Mouse (Mus musculus) intestine, embryonic 14.5 days (tissue): ENCODE measurements around the gene Lsm5. TPM values are rescaled to one million over a fixed set of nuclear protein-coding genes. Genes with fewer than 3 reads are reported as not detected.
A peak's percentile ranks its signal among the peaks of the same experiment; 100 is the strongest.

Experiments
- ATAC-seq: fragments of 200-750 bp; cut with Nextera tagmentation; replicated peaks from 2 replicates; pipeline ENCODE4 v1.8.0; 2017; ENCODE audit warnings: low read depth, moderate number of reproducible peaks, moderate TSS enrichment, moderate library complexity; ENCODE audit not compliant: low FRiP score, low TSS enrichment
- DNase-seq: peaks from one replicate; pipeline ENCODE4 v3.0.0-alpha.2; 2018; ENCODE audit warnings: low spot score
- H3K27ac ChIP-seq: fragments of 300-500 bp; sonication (generic); 2 replicates; pipeline ENCODE4 v1.5.1; 2014; ENCODE audit warnings: low read depth, mild to moderate bottlenecking, control low read depth
- H3K27me3 ChIP-seq: fragments of 300-500 bp; sonication (generic); replicated peaks from 2 replicates; pipeline ENCODE4 v1.6.1; 2014; ENCODE audit warnings: low read length, control low read depth; ENCODE audit not compliant: control insufficient read depth, insufficient read depth
- H3K36me3 ChIP-seq: fragments of 300-500 bp; sonication (generic); 2 replicates; pipeline ENCODE4 v1.6.1; 2014; ENCODE audit warnings: low read length, control low read depth; ENCODE audit not compliant: control insufficient read depth, insufficient read depth
- H3K4me1 ChIP-seq: fragments of 300-500 bp; sonication (generic); replicated peaks from 2 replicates; pipeline ENCODE4 v1.6.1; 2014; ENCODE audit warnings: low read length, control low read depth, mixed read lengths; ENCODE audit not compliant: control insufficient read depth, insufficient read depth
- H3K4me2 ChIP-seq: fragments of 300-500 bp; sonication (generic); 2 replicates; pipeline ENCODE4 v1.6.1; 2014; ENCODE audit warnings: low read length
- H3K4me3 ChIP-seq: fragments of 300-500 bp; sonication (generic); 2 replicates; pipeline ENCODE4 v1.5.1; 2014; ENCODE audit warnings: low read depth, low read length, control low read depth, mixed read lengths
- H3K9ac ChIP-seq: fragments of 300-500 bp; sonication (generic); 2 replicates; pipeline ENCODE4 v1.6.1; 2014; ENCODE audit warnings: mild to moderate bottlenecking, low read length
- H3K9me3 ChIP-seq: fragments of 300-500 bp; sonication (generic); 2 replicates; pipeline ENCODE4 v1.6.1; 2016; ENCODE audit warnings: low read length, control low read depth; ENCODE audit not compliant: control insufficient read depth
- WGBS: fragments of 180-500 bp; shearing (Covaris S2); extraction: QIAGEN DNeasy Blood & Tissue Kit; methylation state at CpG from one replicate; pipeline ENCODE4 v1.1.7; 2014; 5-methylcytosine and 5-hydroxymethylcytosine counted together
- polyA plus RNA-seq: library from polyadenylated mRNA; unstranded; fragments of >200 nt; fragmentation: Nextera tagmentation; extraction: Ambion mirVana; gene quantifications from 2 replicates; pipeline ENCODE4 v1.2.1, GENCODE M21; 2014

Gene Lsm5
- 146 TPM in 2 replicates for polyA plus RNA-seq

GRCm38 (mm10) chr6:56703931-56704900 lies at the start of gene Lsm5:
TSS of gene Lsm5 (minus strand) at chr6:56704710.
- Histone ChIP-seq H3K4me2 (peak within 1 kb of the TSS; percentile 83), H3K36me3 (no peaks in the 10 kb centered on the region), H3K9ac (peak within 1 kb of the TSS; percentile 64), H3K27ac (no peak within 1 kb of the TSS), H3K9me3 (no peaks in the 10 kb centered on the region), H3K27me3 (no peaks in the 10 kb centered on the region), H3K4me3 (peak within 1 kb of the TSS; percentile 84), H3K4me1 (peaks cover 5% of the 10 kb centered on the region; the same call in 1 of the 2 replicates)
- under 1% methylated on average over 46 of the region's 46 CpGs for WGBS
- ATAC-seq (peak; percentile 92), DNase-seq (peak; percentile 88)

- Histone ChIP-seq H3K4me1 (no peaks in the 10 kb centered on the region), H3K4me3 (no peak overlapping the region), H3K9ac (no peak overlapping the region), H3K4me2 (no peak overlapping the region), H3K27me3 (no peaks in the 10 kb centered on the region), H3K36me3 (peaks cover 58% of the 10 kb centered on the region), H3K9me3 (no peaks in the 10 kb centered on the region), H3K27ac (no peak overlapping the region)
- no peak for DNase-seq
- WGBS: 91% methylated on average over 3 of the region's 3 CpGs
- no peak for ATAC-seq
Observed at GRCm38 (mm10) chr6:56753719-56754118, 49.2 kb upstream of the Lsm5 start.

- Histone ChIP-seq H3K4me3 (no peak overlapping the region), H3K27me3 (no peaks in the 10 kb centered on the region), H3K9me3 (no peaks in the 10 kb centered on the region), H3K36me3 (peaks cover 29% of the 10 kb centered on the region), H3K4me2 (no peak overlapping the region), H3K4me1 (no peaks in the 10 kb centered on the region), H3K27ac (no peak overlapping the region), H3K9ac (no peak overlapping the region)
- DNase-seq (no peak), ATAC-seq (no peak)
- 84% methylated on average over 5 of the region's 5 CpGs for WGBS
Observed at GRCm38 (mm10) chr6:56745950-56746543, 41.5 kb upstream of the Lsm5 start.

GRCm38 (mm10) chr6:56732545-56732944 lies 28.0 kb upstream of the Lsm5 start:
- Histone ChIP-seq H3K4me1 (no peaks in the 10 kb centered on the region), H3K36me3 (peaks cover 75% of the 10 kb centered on the region), H3K4me2 (no peak overlapping the region), H3K9me3 (no peaks in the 10 kb centered on the region), H3K27me3 (no peaks in the 10 kb centered on the region), H3K27ac (no peak overlapping the region), H3K4me3 (no peak overlapping the region), H3K9ac (no peak overlapping the region)
- no peak for DNase-seq
- WGBS: 79% methylated on average over 2 of the region's 2 CpGs
- no peak for ATAC-seq

GRCm38 (mm10) chr6:56720877-56721276 lies 16.4 kb upstream of the Lsm5 start:
- no peak overlapping the region for H3K4me3 ChIP-seq
- H3K36me3 ChIP-seq: peaks cover 23% of the 10 kb centered on the region
- H3K9me3 ChIP-seq: no peaks in the 10 kb centered on the region
- H3K4me1 ChIP-seq: peaks cover 12% of the 10 kb centered on the region
- no peak overlapping the region for H3K9ac ChIP-seq
- DNase-seq: no peak
- no peak for ATAC-seq
- no peak overlapping the region for H3K27ac ChIP-seq
- H3K27me3 ChIP-seq: no peaks in the 10 kb centered on the region
- WGBS: 65% methylated on average over 3 of the region's 3 CpGs
- no peak overlapping the region for H3K4me2 ChIP-seq

GRCm38 (mm10) chr6:56719071-56719470 lies 14.6 kb upstream of the Lsm5 start:
- Histone ChIP-seq H3K36me3 (peaks cover 8% of the 10 kb centered on the region), H3K27me3 (no peaks in the 10 kb centered on the region), H3K9me3 (no peaks in the 10 kb centered on the region), H3K9ac (no peak overlapping the region), H3K4me3 (no peak overlapping the region), H3K4me1 (peaks cover 12% of the 10 kb centered on the region), H3K4me2 (no peak overlapping the region), H3K27ac (no peak overlapping the region)
- WGBS: 81% methylated on average over 1 of the region's 1 CpGs
- DNase-seq (no peak), ATAC-seq (no peak)

- H3K4me2 ChIP-seq: peak overlapping the region; percentile 75
- no peaks in the 10 kb centered on the region for H3K9me3 ChIP-seq
- H3K4me3 ChIP-seq: peak overlapping the region; percentile 81
- no peaks in the 10 kb centered on the region for H3K36me3 ChIP-seq
- WGBS: under 1% methylated on average over 25 of the region's 25 CpGs
- no peaks in the 10 kb centered on the region for H3K27me3 ChIP-seq
- peak overlapping the region; percentile 76 for H3K9ac ChIP-seq
- ATAC-seq (peak; percentile 38; the same call in 1 of the 2 replicates), DNase-seq (no peak)
- H3K4me1 ChIP-seq: peaks cover 12% of the 10 kb centered on the region
- H3K27ac ChIP-seq: peak overlapping the region; percentile 95
Observed at GRCm38 (mm10) chr6:56715270-56715666, 10.8 kb upstream of the Lsm5 start.

- Histone ChIP-seq H3K9ac (peak within 1 kb of the TSS; percentile 76), H3K4me1 (peaks cover 12% of the 10 kb centered on the region), H3K27me3 (no peaks in the 10 kb centered on the region), H3K9me3 (no peaks in the 10 kb centered on the region), H3K4me2 (peak within 1 kb of the TSS; percentile 75), H3K4me3 (peak within 1 kb of the TSS; percentile 81), H3K36me3 (no peaks in the 10 kb centered on the region), H3K27ac (peak within 1 kb of the TSS; percentile 95)
- ATAC-seq (peak; percentile 99), DNase-seq (peak; percentile 99)
- under 1% methylated on average over 64 of the region's 64 CpGs for WGBS
Observed at GRCm38 (mm10) chr6:56714574-56715269, 10.2 kb upstream of the Lsm5 start, which contains the start of gene Avl9. TSS of gene Avl9 (plus strand) at chr6:56714899.
